Comparison of ENCODE assay signal across 8 mouse cellular contexts in the genomic region with DNA sequence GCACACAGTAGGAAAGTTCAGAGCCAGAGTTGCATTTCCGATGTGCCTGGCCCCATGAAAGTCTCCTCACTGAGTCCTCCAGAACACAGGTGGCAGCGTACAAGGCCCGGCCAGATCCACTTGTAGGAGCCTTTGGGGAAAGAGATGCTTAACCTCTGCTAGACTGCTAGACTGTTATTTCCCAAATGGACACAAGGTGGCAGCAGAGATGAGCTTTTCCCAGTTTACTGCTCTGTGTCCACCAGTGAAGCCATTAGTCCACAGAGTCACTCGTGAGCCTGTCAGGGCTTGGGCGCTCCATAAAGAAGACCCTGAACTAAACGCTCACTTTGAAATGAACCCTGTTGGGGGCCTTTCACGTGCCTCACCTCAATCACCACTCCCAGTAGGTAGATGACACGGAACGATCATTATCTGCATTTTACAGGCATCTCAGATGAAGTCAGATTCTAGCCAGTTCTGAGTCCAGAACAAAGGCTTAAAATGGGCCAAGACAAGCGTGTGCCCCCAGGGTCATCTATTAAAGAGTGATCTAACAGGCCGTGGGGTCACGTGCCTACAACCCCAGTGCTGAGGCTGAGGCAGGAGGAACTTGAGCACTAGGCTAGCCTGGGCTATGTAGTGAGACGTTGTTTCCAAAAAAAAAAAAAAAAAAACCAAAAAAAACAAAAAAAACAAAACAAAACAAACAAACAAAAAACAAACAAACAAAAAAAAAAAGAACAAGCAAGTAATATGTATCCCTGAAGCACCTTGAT. TPM values are rescaled to one million over a fixed set of nuclear protein-coding genes. Genes with fewer than 3 reads are reported as not detected.
DNase-seq lines count a peak whose midpoint lies in the region; ATAC-seq and TF ChIP-seq lines count a peak whose summit lies in the region.

No protein-coding gene starts in this region.

- H3K4me3 ChIP-seq in gastrocnemius, adult 2 months, result no peak overlapping the region
- H3K4me3 ChIP-seq in hindbrain, postnatal 0 days (ENCODE audit: low read length), result no peak overlapping the region

- DNase-seq in cerebellum, postnatal 4 days (ENCODE audit: low spot score in 2 of 2), result peak; percentile 72 to 88
- DNase-seq in gastrocnemius, adult 2 months, result peak; percentile 75
- DNase-seq in hindbrain, postnatal 0 days (ENCODE audit: low spot score), result peak; percentile 92
- DNase-seq in left cerebral cortex, adult 11 months (ENCODE audit: low spot score), result peak; percentile 68
- DNase-seq in lung, postnatal 4 days, result peak; percentile 45 to 86
- peak; percentile 74 for DNase-seq in right cerebral cortex, adult 18-20 months
- DNase-seq in urinary bladder, adult 2 months (ENCODE audit: low spot score), result peak; percentile 30

- no peaks in the 10 kb centered on the region for H3K4me1 ChIP-seq in hindbrain, postnatal 0 days (ENCODE audit: insufficient read depth, low read length)

- no peaks in the 10 kb centered on the region for H3K9me3 ChIP-seq in hindbrain, postnatal 0 days (ENCODE audit: low read length)

- ATAC-seq in activated CD4-positive, CD25-positive, alpha-beta regulatory T cell, adult 4 months, result peak; percentile 49
- ATAC-seq in hindbrain, postnatal 0 days, result peak; percentile 91

- WGBS in hindbrain, postnatal 0 days, result 32% methylated on average over 13 of the region's 13 CpGs

- H3K4me2 ChIP-seq in hindbrain, postnatal 0 days (ENCODE audit: low read depth, low read length), result peak overlapping the region; percentile 16; the same call in 1 of the 2 replicates

- H3K9ac ChIP-seq in hindbrain, postnatal 0 days (replicated peaks; ENCODE audit: low read length), result no peak overlapping the region

- H3K27ac ChIP-seq in gastrocnemius, adult 2 months, result no peak overlapping the region
- no peak overlapping the region for H3K27ac ChIP-seq in hindbrain, postnatal 0 days

- intact Hi-C loops in gastrocnemius, adult 2 months (cut with DNase I), result loop anchor here (1.0 to 2.0 kb wide), 4 partner anchors 50 to 180 kb away; a partner anchor contains a TSS

- no peaks in the 10 kb centered on the region for H3K27me3 ChIP-seq in hindbrain, postnatal 0 days (ENCODE audit: insufficient read depth, low read length)

- TF ChIP-seq CTCF in gastrocnemius, adult 2 months (IDR thresholded peaks at IDR 0.05), result peak; percentile 84
- peak; percentile 96 for TF ChIP-seq CTCF in hindbrain, postnatal 0 days (IDR thresholded peaks at IDR 0.05; ENCODE audit: low read depth)

- no peaks in the 10 kb centered on the region for H3K36me3 ChIP-seq in hindbrain, postnatal 0 days (ENCODE audit: insufficient read depth, low read length)

RNA-seq across cellular contexts. Expression of a gene that starts 30.1 kb away (rescaled TPM):
- not detected for polyA plus RNA-seq in activated CD4-positive, CD25-positive, alpha-beta regulatory T cell, adult 4 months (2017; shearing (Covaris generic))
- 1 to 10 TPM; 1.8 to 6.9 TPM for total RNA-seq in gastrocnemius, adult 2 months (2021)
- 4.5 and 6.2 TPM in 2 replicates for total RNA-seq in hindbrain, postnatal 0 days (2014; rRNA removed)
- 3.1 and 4.1 TPM in 2 replicates for polyA plus RNA-seq in hindbrain, postnatal 0 days (2015; fragmentation: Nextera tagmentation; extraction: Ambion mirVana)
- polyA plus RNA-seq in urinary bladder, adult 2 months (2012; rRNA removed), result 0.10 and 0.44 TPM in 2 replicates

RNA-seq across cellular contexts. Expression of a gene that starts 40.8 kb away (rescaled TPM):
- not detected for polyA plus RNA-seq in activated CD4-positive, CD25-positive, alpha-beta regulatory T cell, adult 4 months (2017; shearing (Covaris generic))
- total RNA-seq in gastrocnemius, adult 2 months (2021), result not detected
- 0.14 TPM in 1 of 2 replicates, not detected in the other for total RNA-seq in hindbrain, postnatal 0 days (2014; rRNA removed)
- 0.46 and 0.48 TPM in 2 replicates for polyA plus RNA-seq in hindbrain, postnatal 0 days (2015; fragmentation: Nextera tagmentation; extraction: Ambion mirVana)
- 0.04 TPM in 1 of 2 replicates, not detected in the other for polyA plus RNA-seq in urinary bladder, adult 2 months (2012; rRNA removed)

RNA-seq across cellular contexts. Expression of a gene that starts 41.4 kb away (rescaled TPM):
- not detected for polyA plus RNA-seq in activated CD4-positive, CD25-positive, alpha-beta regulatory T cell, adult 4 months (2017; shearing (Covaris generic))
- total RNA-seq in gastrocnemius, adult 2 months (2021), result 100 to 1,000 TPM; 192 to 318 TPM
- not detected in 2 replicates for total RNA-seq in hindbrain, postnatal 0 days (2014; rRNA removed)
- 0.08 TPM in 1 of 2 replicates, not detected in the other for polyA plus RNA-seq in hindbrain, postnatal 0 days (2015; fragmentation: Nextera tagmentation; extraction: Ambion mirVana)
- polyA plus RNA-seq in urinary bladder, adult 2 months (2012; rRNA removed), result 0.09 TPM in 1 of 2 replicates, not detected in the other

Comparison
In these comparisons a context has a peak if more than half of its experiments do, and no peak if none do; other contexts are left out.
1. DNase-seq: peak in every context shown above with its lines; median percentile 92 in hindbrain, postnatal 0 days; 80 in cerebellum, postnatal 4 days; 75 in gastrocnemius, adult 2 months; 74 in right cerebral cortex, adult 18-20 months; 68 in left cerebral cortex, adult 11 months; 66 in lung, postnatal 4 days; 30 in urinary bladder, adult 2 months.